Mouse (Mus musculus) R1 (cell line): ENCODE results near the gene Kctd21.

Experiments
- DNase-seq: peaks from one replicate; pipeline ENCODE4 v3.0.0-alpha.2; 2018; ENCODE audit warnings: low read depth, low spot score

Kctd21 gene

DNA sequence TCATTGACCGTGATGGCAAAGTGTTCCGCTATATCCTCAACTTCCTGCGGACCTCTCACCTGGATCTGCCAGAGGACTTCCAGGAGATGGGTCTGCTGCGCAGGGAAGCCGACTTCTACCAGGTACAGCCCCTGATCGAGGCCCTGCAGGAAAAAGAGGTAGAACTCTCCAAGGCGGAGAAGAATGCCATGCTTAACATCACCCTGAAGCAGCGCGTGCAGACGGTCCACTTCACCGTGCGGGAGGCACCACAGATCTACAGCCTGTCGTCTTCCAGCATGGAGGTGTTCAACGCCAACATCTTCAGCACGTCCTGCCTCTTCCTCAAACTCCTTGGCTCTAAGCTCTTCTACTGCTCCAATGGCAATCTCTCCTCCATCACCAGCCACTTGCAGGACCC is 15.3 kb downstream of the Kctd21 start:
- no peak for DNase-seq

DNA sequence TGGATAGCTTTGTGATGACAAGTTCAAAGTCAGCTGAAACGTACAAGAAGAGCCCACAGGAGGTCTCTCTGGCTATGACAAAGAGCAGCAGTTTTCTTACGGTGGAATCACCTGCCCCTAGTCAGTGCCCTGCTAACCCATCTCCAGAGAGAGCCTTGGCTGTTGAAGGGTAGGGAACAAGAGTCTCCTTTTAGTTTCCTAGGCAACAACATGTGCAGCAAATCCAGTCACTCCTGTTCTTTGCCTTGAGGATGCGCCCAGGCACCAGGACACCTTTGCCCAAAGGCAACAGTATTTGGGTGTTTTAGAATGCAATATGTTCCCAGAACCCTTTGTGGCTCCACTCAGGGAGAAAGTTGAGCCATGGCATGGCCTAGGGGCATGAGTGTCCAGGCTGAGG is 16.2 kb downstream of the Kctd21 start:
- DNase-seq, result peak; percentile 55

DNA sequence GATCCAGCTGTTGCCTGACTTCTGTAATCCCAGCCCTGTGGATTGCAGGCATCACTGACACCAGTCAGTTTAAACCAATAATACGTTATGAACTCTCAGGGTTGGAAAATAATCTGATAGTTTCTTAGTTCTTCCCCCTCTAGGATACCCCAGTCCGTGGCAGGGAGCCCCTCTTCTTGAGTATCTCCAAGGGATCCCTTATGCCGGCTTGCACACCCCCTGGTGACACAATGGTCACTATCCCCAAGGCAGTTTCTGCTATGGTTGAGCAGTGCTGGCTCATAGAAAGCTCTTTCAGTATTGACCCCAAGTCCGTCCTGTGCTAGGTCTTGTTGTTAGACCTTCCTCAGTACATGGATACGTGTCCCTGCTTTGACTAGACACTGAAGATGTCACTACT is 16.7 kb downstream of the Kctd21 start:
- DNase-seq, result no peak

DNA sequence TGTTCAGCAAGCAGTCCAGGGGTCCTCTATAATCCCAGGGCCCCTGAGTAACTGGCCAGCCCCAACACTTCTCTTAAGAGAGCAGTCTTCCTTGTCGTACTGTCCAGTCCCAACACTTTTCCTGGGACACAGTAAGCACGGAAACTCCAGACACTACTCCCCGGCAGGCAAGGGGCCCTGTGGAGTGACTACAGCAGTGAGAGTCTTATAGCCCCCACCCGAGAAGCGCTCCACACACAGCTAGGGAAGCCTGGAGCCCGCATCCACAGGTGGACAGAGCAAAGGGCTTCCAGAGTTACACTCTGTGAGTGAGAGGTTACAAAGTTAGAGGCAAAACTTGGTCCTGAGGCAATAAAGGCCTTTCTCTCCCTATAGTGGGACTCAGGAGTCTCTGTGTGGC is 17.3 kb downstream of the Kctd21 start:
- no peak for DNase-seq

DNA sequence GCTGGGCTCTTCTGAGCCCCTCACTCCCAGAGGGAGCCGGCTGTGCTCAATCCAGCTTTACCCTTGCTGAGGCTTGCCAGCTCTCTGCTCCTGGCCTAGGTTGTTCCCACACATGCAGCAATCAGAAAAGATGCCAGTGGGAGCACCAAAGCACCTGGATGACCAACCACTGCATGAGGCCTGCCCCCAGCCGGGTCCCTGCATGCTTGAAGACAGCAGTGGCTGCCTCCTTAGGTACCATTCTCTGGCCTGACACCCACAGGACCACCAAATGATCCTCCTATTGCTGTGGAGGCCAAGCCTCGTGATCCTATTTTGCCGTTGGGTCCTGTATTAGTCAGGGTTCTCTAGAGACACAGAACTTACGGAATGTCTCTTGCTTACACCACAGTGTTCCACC is 18.8 kb downstream of the Kctd21 start:
- no peak for DNase-seq

DNA sequence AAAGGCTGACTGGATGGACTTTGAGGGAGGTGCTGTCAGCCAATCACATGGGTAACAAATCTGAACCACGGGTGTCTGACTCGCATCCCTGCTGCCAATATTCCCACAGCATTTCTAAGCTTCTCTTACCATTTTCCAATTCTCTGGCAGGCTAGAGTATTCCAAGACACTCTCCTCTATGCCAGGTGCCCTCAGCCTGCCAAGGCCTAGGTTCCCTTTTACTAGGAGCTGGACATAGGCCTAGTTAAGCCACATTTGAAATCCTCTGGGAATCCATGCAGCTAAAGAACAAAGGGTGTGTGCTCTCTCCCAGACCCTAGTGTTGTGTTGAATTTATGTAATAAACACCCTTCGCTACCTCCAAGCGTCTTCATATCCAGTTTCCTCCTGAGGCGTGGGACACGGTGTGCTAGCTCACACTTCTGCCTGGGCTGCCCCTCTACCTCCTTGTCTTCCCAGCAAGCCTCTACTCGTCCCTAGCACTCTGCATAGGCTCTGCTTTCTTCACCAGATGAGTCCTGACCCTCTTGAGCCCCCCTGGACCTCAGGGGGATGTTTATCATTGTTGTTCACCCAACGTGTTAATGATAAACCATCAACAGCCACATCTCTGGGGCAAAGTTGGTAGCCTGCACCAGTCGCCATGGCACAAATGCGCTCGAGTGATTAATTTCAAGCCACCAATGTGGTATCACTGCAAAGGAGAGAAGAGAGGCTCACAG is 19.8 kb downstream of the Kctd21 start:
- no peak for DNase-seq

DNA sequence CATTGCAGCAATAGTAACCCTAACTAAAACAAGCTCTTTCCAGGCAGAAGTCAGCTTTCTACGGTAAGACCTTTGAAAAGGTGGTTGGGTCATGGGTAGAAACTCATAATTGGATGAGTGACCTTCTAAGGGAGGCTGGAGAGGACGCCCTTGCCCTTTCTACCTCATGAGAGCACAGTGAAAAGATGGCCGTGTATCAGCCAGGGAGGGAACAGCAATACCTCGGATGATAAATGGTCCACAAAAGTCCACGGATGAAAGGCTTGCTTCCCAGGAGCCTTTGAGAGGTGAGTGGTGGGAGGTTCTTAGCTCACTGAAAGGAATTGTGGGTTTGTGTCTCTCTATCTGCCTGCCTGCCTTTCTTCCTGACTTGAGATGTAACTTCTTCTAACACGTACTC is 21.2 kb downstream of the Kctd21 start:
- no peak for DNase-seq

DNA sequence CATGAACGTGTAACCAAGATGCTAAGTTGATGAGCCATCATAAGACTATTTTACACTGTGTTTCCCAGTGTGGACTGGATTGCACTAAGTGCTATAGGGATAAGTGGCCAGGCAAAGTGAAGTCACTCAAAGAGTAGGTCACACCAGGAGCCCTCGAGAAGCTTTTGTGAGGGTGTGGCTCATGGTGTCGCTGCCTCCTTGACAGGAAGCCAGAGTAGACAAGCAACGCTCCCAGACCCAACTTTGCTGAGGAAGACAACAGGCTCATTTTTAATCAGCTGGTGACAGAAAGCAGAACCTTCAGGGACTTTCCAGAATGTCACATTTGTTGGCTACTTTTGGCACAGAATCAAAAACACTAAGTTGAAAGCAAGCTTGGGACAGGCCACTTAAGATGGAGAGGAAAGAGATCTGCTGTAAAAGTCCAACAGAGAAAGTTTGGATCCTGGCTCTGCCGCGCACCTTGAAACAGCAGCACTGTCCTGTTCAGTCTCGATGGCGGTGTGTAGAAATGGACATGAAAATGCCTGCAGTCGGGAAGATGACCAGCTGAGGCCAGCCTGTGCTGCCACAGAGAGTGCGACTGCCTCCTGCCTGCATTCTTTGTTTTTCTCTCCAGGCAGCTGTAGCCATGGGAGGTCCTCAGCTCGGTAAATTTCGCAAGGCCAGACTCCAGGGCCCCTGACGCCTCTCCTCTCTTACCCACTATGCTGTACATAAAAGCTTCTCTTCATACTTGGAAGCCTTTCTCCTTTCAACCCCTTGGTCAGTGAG is 23.1 kb downstream of the Kctd21 start:
- no peak for DNase-seq

DNA sequence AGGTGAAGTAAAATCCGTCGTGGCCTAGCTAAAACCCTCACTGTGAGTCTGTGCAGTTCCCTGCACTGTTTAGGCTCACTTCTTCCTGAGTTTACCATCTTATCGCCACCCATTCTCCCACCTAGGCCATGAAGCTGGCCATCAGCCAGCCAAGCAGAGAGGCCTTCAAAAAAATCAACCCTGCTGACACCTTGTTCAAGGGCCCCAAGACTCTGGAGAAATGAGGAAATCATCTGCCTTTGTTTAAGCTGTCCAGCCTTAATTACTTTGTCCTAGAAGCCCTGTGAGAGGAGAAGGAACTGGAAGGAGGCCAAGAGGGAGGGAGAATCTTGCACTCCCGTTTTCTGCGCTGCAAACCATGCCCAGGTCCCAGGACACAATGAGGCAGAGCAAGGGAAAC is 24.1 kb downstream of the Kctd21 start:
- DNase-seq, result no peak

DNA sequence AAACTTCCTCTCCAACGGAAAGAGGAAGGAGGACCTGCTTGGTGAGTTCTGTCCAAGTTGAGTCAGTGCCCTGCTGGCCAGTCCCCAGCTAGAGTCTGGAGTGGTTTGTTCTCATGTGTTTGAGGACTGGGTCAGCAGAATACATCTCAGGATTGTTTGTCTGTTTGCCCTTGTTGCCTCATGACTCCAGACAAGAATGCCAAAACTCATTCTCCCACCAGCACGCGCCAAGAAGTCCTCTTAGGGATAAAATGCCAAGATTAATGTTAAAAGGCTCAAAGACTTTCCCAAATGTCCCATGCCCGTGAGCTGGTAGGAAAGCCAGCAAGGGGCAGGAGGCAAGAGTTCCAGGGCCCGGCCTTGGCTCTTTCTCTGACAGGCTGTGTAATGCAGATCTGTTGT is 24.7 kb downstream of the Kctd21 start:
- no peak for DNase-seq

DNA sequence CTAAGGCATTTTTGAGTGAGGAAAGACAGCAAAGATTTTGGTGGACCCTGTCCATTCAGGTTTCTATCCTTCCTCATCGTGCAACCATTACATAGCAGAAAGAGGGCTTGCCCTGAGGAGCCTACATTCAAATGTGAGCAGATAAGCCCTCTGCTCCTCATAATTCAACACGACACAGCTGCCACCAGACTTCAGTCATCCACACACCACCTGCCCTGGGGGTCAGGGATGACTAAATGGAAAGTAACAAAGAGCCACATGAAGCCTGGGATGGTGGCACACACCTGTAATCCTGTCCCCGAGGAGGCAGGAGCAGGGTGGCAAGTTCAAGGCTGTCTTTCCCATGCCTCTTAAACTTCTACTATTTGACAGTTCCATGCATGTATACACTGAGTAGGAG is 25.7 kb downstream of the Kctd21 start:
- DNase-seq, result no peak

DNA sequence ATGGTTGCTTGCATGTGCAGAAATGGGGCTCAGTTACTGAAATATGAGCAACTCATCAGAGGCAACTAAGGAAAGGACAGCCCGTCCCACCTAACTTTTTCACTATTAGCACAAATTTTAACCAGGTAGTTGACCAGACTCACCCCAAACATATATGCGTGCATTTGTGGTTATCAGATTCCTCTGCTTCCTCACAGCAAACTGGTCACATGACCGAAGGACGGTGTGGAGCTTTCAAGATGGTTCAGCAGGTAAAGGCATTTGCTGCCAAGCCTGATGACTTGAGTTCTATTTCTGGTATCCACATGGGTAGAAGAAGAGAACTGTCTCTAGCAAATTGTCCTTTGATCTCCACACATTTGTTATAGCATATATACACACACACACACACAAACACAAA is 26.2 kb downstream of the Kctd21 start:
- no peak for DNase-seq

DNA sequence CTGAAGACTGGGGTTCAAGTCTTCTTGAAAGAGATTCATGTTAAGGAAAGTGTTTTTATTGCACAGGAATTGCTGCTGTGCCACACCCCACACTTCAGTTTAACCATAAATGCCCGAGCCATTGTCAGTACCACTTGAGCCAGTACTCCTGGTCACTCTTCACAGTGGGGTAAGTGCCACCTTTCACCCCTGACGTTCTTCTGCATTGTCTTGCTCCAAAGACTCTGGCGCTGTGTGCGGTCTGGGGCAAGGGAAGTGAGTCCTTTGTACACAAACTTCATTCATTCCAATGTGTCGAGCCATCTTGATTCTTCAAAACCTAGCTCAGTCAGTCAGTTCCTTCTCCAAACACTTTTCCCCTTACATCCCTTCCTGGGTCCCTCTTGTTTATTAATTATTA is 28.0 kb downstream of the Kctd21 start:
- DNase-seq, result peak; percentile 49

DNA sequence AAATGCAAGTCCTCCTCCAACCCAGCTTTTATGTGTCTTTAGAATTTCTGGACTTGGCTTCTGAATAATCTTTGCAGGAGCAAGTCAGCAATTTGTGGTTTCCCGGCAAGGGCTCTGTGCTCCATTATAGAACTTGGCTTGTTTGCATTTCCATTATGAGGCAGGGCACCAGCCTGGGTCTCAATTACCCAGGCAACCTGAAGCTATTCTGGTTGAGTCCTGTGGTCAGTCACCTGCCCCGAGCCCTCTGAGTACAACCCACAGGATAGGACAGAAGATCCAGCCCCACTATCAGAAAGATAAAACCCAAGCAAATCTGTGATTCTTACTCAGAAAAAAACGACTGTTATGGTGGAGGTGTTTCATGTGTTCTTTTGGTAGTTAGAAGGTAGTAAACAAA is 28.8 kb downstream of the Kctd21 start:
- no peak for DNase-seq

DNA sequence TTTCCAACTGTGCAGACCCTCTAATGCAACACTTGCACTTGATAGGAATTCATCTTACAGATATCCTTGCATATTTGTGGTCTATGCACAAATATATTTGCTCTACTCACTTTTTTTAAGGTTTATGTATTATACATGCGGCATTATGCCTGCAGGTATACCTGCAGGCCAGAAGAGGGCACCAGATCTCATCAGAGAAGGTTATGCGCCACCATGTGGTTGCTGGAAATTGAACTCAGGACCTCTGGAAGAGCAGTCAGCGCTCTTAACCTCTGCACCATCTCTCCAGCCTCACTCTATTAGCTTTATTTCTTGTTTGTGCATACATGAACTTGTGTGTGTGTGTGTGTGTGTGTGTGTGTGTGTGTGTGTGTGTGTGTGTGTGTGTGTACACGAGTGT is 29.3 kb downstream of the Kctd21 start:
- peak; percentile 86 for DNase-seq

DNA sequence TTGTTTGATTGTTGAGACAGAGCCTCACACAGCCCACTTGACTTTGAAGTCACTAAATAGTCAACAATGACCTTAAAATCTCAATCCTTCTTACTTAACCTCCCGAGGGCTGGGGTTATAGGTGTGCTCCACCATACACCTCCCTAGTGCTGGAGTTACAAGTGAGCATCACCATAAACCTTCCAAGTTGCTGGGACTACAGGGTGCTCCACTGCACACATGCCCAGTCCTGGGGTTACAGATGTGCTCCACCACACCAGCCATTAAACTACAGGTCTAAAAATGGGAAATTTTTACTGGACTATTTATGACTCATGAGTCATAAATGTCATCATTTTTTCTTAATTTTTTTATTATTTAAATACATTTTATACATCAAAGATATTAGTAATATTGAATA is 33.8 kb downstream of the Kctd21 start:
- no peak for DNase-seq

DNA sequence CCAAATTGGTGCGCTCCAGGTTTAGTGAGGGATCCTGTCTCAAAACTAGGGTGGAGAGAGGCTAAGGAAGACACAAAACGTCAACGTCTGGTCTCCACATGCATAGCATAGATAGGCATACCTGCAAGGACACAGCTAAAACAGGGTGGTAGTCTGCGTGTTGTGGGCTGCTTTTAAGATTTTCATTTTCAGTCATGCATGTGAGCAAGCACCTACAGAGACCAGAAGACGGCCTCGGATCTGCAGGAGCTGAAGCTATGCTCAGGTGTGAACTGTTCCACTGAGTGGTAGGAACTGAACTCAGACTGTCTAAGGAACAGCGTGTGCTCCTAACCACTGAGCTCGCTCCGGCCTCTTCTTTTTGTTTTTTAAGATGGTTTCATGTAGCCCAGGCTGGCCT is 43.0 kb downstream of the Kctd21 start:
- DNase-seq, result no peak

DNA sequence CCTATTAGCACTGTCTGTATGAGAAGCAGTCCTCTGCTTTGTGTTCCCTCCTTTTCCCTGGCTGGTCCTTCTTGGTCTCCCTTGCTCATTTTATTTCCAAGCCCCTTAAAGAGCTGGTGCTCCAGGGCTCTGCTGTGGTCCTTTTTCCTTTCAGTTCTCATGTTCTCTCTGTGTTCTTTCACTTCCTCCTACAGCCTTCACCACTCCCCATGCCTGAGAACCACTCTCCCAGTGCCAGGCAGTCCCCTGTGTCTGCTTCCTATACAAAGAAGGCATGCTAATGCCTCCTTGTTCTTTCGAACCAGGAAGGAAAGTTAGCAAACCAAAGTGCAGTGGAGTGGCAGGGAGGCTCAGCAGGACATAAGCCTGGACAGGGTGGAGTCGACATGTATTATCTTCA is 43.8 kb downstream of the Kctd21 start:
- DNase-seq, result no peak

DNA sequence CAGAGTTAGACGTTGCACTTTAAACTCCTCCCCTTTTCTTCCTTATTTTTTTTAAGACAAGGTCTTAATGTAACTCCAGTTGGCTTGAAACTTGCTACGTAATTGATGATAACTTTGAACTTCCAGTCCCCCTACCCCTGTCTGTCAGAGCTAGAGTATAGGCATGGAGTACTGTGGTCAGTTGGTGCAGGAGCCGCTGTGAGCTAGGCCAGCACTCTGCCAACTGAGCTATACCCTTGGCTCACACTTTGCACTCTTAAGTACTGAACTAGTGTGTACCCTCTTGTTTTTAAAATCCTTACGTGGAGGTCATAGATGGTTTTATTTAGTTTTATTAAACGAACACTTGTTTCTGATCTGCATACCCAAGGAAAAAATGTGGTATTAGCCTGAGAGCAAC is 47.2 kb downstream of the Kctd21 start:
- no peak for DNase-seq

DNA sequence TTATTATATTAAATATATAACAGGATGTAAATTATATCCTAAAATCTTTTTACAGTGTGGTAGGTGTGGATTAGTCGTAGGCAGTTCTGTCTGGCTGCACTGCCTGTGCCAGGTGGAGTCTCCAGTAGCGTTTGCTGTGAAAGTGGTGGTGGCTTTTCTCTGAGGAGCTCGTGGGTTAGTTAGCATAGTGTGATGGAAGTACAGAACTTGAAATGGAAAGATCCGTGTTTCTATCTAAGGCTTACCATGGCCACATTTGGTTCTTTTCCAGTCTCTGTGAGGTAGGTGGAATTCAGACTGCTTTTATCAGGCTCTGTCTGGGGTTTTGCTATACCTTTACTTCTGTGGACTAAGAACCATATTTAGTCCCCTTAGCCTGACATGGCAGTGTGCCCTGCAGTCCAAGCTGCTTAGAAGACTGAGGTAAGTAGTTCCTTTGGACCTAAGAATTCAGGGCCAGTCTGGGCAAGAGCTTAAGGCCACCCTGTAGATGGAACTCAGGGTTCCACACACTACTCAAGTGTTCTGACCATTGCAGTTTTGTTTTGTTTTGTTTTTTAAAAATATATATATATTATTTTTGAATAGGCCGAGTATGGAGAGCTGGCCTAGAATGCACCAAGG is 48.5 kb downstream of the Kctd21 start:
- no peak for DNase-seq

DNA sequence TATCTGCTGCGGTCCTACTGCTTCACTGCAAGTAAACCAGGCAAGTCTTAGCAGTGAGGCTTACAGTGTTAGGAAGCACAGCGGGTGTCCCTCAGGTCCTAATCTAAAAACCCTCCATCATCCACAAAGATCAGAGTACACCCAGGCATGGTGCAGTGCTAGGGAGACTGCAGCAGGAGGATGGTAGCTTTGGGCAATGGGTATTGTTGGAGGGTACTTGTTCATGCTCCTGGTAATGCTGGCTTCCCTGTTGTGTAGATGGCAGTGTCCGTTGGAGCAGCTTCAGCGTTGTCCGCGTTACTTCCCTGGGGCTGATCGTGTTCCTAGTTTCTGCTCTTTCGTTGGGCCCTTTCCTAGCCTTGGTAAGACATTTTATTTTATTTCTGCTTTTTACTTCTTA is 50.5 kb downstream of the Kctd21 start:
- DNase-seq, result no peak

DNA sequence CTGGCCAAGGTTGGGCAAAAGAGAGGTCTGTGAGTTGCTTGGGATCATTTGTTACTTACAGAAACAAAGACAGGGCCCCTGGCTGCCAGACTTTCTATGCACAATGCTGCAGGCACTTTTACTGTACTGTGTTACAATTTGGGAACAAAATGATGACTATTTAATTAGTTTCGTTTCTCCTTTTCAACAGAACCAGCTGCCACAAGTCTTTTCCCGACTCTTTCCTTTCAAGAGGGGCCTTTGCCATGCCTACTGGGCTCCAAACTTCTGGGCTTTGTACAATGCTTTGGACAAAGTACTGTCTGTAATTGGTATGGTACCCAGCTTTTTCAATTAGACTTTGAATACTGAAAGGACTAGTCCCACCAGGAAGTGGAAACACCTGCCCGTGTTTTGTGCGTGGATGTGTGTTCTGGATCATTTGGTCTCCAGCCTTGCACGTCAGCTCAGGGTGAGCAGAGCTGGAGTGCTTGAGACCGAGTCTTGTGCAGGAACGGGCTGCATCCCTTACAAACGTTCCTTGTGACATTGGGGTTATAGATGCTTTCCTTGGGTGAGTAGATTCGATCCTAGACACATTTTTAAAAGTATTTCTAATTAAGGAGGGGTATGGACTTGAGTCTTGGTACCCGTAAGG is 51.5 kb downstream of the Kctd21 start:
- no peak for DNase-seq
